Comparison of ENCODE assay signal across 16 mouse cellular contexts in genomic region chr13:64402504-64402949, GRCm38 (mm10). TPM values are rescaled to one million over a fixed set of nuclear protein-coding genes. Genes with fewer than 3 reads are reported as not detected.
A peak's percentile ranks its signal among the peaks of the same experiment; 100 is the strongest.
DNase-seq lines count a peak whose midpoint lies in the region; ATAC-seq and TF ChIP-seq lines count a peak whose summit lies in the region.
"Had no signal": no experiment of that assay in that cellular context is flagged by ENCODE, and none has a peak within 500 bp of the region (broad histone marks: within the 10 kb centered on the region; RNA-seq: fewer than 3 reads in every experiment).

No protein-coding gene starts in this region.

- no peak for ATAC-seq in heart, embryonic 12.5 days (ENCODE audit: insufficient number of reproducible peaks, low FRiP score)
- peak; percentile 65; the same call in 1 of the 2 replicates for ATAC-seq in liver, embryonic 14.5 days (ENCODE audit: insufficient read depth)
- ATAC-seq in midbrain, embryonic 11.5 days (ENCODE audit: low FRiP score) = no peak
- ATAC-seq: forebrain, embryonic 15.5 days; midbrain, embryonic 15.5 days had no signal

- H3K9me3 ChIP-seq in heart, embryonic 12.5 days (replicated peaks) = no peaks in the 10 kb centered on the region
- H3K9me3 ChIP-seq in liver, embryonic 14.5 days (ENCODE audit: control insufficient read depth, low read length) = no peaks in the 10 kb centered on the region
- no peaks in the 10 kb centered on the region for H3K9me3 ChIP-seq in midbrain, embryonic 11.5 days (ENCODE audit: control insufficient read depth, low read length)
- H3K9me3 ChIP-seq: embryonic facial prominence, embryonic 12.5 days; forebrain, embryonic 15.5 days; midbrain, embryonic 15.5 days had no signal

- no peaks in the 10 kb centered on the region for H3K36me3 ChIP-seq in heart, embryonic 12.5 days
- no peaks in the 10 kb centered on the region for H3K36me3 ChIP-seq in liver, embryonic 14.5 days (replicated peaks; ENCODE audit: control insufficient read depth, insufficient read depth, low read depth)
- no peaks in the 10 kb centered on the region for H3K36me3 ChIP-seq in midbrain, embryonic 11.5 days (ENCODE audit: control insufficient read depth, insufficient read depth, low read length)
- H3K36me3 ChIP-seq: embryonic facial prominence, embryonic 12.5 days; forebrain, embryonic 15.5 days; midbrain, embryonic 15.5 days had no signal

- TF ChIP-seq EP300 in liver, embryonic 14.5 days (IDR thresholded peaks at IDR 0.05; ENCODE audit: low read depth) = 0 out of 2 replicates have a peak, but pooled peaks have one; percentile 35

- no peak overlapping the region for H3K4me3 ChIP-seq in heart, embryonic 12.5 days
- H3K4me3 ChIP-seq in liver, embryonic 14.5 days (ENCODE audit: insufficient read depth in 1 of 2, low read depth in 2 of 2, low read length in 2 of 2) = 0 out of 4 replicates have a peak overlapping the region, but pooled peaks of 1 of the 2 experiments have one; percentile 16
- no peak overlapping the region for H3K4me3 ChIP-seq in midbrain, embryonic 11.5 days (ENCODE audit: low read depth, low read length)
- H3K4me3 ChIP-seq: embryonic facial prominence, embryonic 12.5 days; forebrain, embryonic 15.5 days; midbrain, embryonic 15.5 days had no signal

- DNase-seq in heart, adult 8-10 months (ENCODE audit: low spot score) = no peak
- peak; percentile 4 for DNase-seq in spleen, adult 12 weeks (ENCODE audit: low spot score)
- no peak for DNase-seq in spleen, postnatal 14 days (ENCODE audit: low spot score in 2 of 2)
- peak in 1 of 3 experiments; percentile 59 for DNase-seq in liver, embryonic 14.5 days (ENCODE audit: low read depth in 3 of 3, low spot score in 3 of 3)
- DNase-seq in cerebellum, adult 18-20 months = no peak
- DNase-seq in midbrain, embryonic 11.5 days (ENCODE audit: low spot score, missing footprints) = no peak
- DNase-seq in layer of hippocampus, postnatal 10 days (ENCODE audit: low spot score in 2 of 2) = no peak
- DNase-seq: B cell, adult 2 months; cerebellum, postnatal 10 days; gastrocnemius, postnatal 36 days; right cerebral cortex, adult 18-20 months; thymus, adult 18-20 months had no signal

- H3K4me2 ChIP-seq in heart, embryonic 12.5 days = no peak overlapping the region
- H3K4me2 ChIP-seq in liver, embryonic 14.5 days (ENCODE audit: low read depth) = peak overlapping the region; percentile 53
- H3K4me2 ChIP-seq in midbrain, embryonic 11.5 days = no peak overlapping the region
- H3K4me2 ChIP-seq: embryonic facial prominence, embryonic 12.5 days; forebrain, embryonic 15.5 days; midbrain, embryonic 15.5 days had no signal

- no peaks in the 10 kb centered on the region for H3K27me3 ChIP-seq in heart, embryonic 12.5 days (replicated peaks)
- H3K27me3 ChIP-seq in liver, embryonic 14.5 days (ENCODE audit: control insufficient read depth, insufficient read depth, low read length) = no peaks in the 10 kb centered on the region
- no peaks in the 10 kb centered on the region for H3K27me3 ChIP-seq in midbrain, embryonic 11.5 days (ENCODE audit: control insufficient read depth, insufficient read depth, low read length)
- H3K27me3 ChIP-seq: embryonic facial prominence, embryonic 12.5 days; forebrain, embryonic 15.5 days; midbrain, embryonic 15.5 days had no signal

- 0 out of 2 replicates have a peak overlapping the region, but pooled peaks have one; percentile 15 for H3K27ac ChIP-seq in heart, embryonic 12.5 days (ENCODE audit: poor library complexity, severe bottlenecking)
- H3K27ac ChIP-seq in liver, embryonic 14.5 days = no peak overlapping the region; the same call in 1 of the 2 replicates
- H3K27ac ChIP-seq in midbrain, embryonic 11.5 days (ENCODE audit: low read depth, low read length) = no peak overlapping the region
- H3K27ac ChIP-seq: embryonic facial prominence, embryonic 12.5 days; forebrain, embryonic 15.5 days; midbrain, embryonic 15.5 days had no signal

- H3K4me1 ChIP-seq in heart, embryonic 12.5 days (replicated peaks) = peaks cover 14% of the 10 kb centered on the region; the same call in 1 of the 2 replicates
- peaks cover 14 to 28% of the 10 kb centered on the region in 2 experiments for H3K4me1 ChIP-seq in liver, embryonic 14.5 days (replicated peaks; ENCODE audit: control insufficient read depth in 2 of 2, insufficient read depth in 2 of 2, low read length in 1 of 2)
- H3K4me1 ChIP-seq in midbrain, embryonic 11.5 days (ENCODE audit: control insufficient read depth, insufficient read depth, low read length) = no peaks in the 10 kb centered on the region
- H3K4me1 ChIP-seq: embryonic facial prominence, embryonic 12.5 days; forebrain, embryonic 15.5 days; midbrain, embryonic 15.5 days had no signal

- 60% methylated on average over 10 of the region's 10 CpGs for WGBS in heart, embryonic 12.5 days
- 22% methylated on average over 10 of the region's 10 CpGs for WGBS in liver, embryonic 14.5 days (ENCODE audit: insufficient replicate concordance)
- WGBS in midbrain, embryonic 11.5 days = 88% methylated on average over 10 of the region's 10 CpGs

- H3K9ac ChIP-seq in heart, embryonic 12.5 days = no peak overlapping the region
- H3K9ac ChIP-seq in liver, embryonic 14.5 days (replicated peaks) = peak overlapping the region; percentile 34
- H3K9ac ChIP-seq in midbrain, embryonic 11.5 days (ENCODE audit: low read length) = no peak overlapping the region
- H3K9ac ChIP-seq: embryonic facial prominence, embryonic 12.5 days; forebrain, embryonic 15.5 days; midbrain, embryonic 15.5 days had no signal

- no peak for TF ChIP-seq CTCF in liver, embryonic 14.5 days (IDR thresholded peaks at IDR 0.05; ENCODE audit: low read depth)

RNA-seq across cellular contexts. Expression of gene Cdk20, which starts 29.6 kb away (rescaled TPM):
- 3.9 and 4.0 TPM in 2 replicates for polyA plus RNA-seq in heart, embryonic 12.5 days (2016; fragmentation: Nextera tagmentation; extraction: Ambion mirVana)
- 1 to 10 TPM; 2.6 to 3.9 (median 2.8) TPM for total RNA-seq in heart, adult 8-10 months (2022)
- 3.6 and 3.7 TPM in 2 replicates for polyA plus RNA-seq in liver, embryonic 14.5 days (2012; rRNA removed)
- 2.7 and 3.4 TPM in 2 replicates for polyA plus RNA-seq in liver, embryonic 14.5 days (2014; fragmentation: Nextera tagmentation; extraction: Ambion mirVana)
- 7.1 and 8.6 TPM in 2 replicates for polyA plus RNA-seq in midbrain, embryonic 11.5 days (2014; fragmentation: Nextera tagmentation; extraction: Ambion mirVana)
- total RNA-seq in layer of hippocampus, postnatal 10 days (2021) = 10 to 100 TPM; 12.9 to 14.8 TPM

RNA-seq across cellular contexts. Expression of gene Ctsl, which starts 31.8 kb away (rescaled TPM):
- polyA plus RNA-seq in heart, embryonic 12.5 days (2016; fragmentation: Nextera tagmentation; extraction: Ambion mirVana) = 266 and 280 TPM in 2 replicates
- 100 to 1,000 TPM; 187 to 292 (median 203) TPM for total RNA-seq in heart, adult 8-10 months (2022)
- polyA plus RNA-seq in liver, embryonic 14.5 days (2012; rRNA removed) = 62.5 and 82.2 TPM in 2 replicates
- 135 and 161 TPM in 2 replicates for polyA plus RNA-seq in liver, embryonic 14.5 days (2014; fragmentation: Nextera tagmentation; extraction: Ambion mirVana)
- polyA plus RNA-seq in midbrain, embryonic 11.5 days (2014; fragmentation: Nextera tagmentation; extraction: Ambion mirVana) = 142 and 147 TPM in 2 replicates
- total RNA-seq in layer of hippocampus, postnatal 10 days (2021) = 100 to 1,000 TPM; 169 to 194 TPM
